Mouse (Mus musculus) monocyte, adult 5-6 weeks (primary cell): ENCODE data around the gene Nfu1. TPM values are rescaled to one million over a fixed set of nuclear protein-coding genes. Genes with fewer than 3 reads are reported as not detected.
A peak's percentile ranks its signal among the peaks of the same experiment; 100 is the strongest.

Experiments used
- ATAC-seq: fragments of 153-309, 156-312 bp; replicated peaks from 2 replicates; pipeline ENCODE4 v1.8.0; 2017; ENCODE audit warnings: mild to moderate bottlenecking; ENCODE audit not compliant: low TSS enrichment, insufficient number of reproducible peaks, severe bottlenecking, poor library complexity, low FRiP score
- total RNA-seq: library from RNA; stranded (forward); fragments of 200-1000, 200-491, 200-594 nt; gene quantifications from 3 replicates; pipeline ENCODE4 v1.2.3, GENCODE M21; 2017

Nfu1 gene
- total RNA-seq, 1 experiment from 2014 or later = 57.2 TPM

DNA sequence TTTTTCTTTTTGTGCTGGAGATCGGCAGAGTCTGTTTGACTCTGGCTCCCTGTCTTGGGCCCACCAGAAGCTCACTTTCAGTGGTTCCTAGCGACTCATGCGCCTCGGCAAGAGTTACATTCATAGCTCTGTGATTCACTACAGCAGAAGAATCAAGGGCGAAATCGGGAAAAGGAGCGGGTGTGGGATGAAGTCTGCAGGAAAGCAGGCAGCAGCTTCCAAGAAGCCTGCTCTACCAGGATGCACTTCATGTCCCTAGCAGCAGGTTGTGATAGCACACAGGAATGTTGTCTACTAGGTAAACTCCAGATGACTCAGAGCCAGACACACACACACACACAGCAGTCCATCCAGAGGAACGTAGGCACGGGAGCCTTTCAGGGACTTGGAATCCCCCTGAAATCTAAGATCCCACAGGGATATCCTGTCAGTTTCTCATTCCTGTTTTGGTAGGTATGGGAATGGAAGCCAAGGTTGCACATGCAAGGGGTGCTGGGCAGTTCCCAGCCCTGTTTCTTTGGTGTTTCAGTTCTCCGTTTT is 42.9 kb downstream of the Nfu1 start:
- ATAC-seq = no peak

DNA sequence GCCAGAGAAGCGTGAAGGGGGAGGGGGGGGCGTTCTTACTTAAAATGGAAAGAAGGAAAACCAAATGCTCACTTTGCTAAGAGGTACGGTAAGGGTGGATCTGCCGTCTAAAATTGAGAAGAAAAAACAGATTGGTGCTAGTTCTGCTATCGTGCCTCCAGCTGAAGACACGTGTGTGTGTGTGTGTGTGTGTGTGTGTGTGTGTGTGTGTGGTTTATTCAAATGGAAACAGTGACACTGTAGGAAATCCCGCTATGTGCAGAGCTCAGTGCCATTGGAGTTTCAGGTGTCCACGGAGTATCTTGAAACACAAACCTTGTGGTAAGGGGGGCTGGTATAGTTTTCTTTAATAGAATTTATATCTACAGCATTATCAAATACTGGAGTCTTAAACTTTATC is 45.2 kb downstream of the Nfu1 start:
- ATAC-seq = no peak

DNA sequence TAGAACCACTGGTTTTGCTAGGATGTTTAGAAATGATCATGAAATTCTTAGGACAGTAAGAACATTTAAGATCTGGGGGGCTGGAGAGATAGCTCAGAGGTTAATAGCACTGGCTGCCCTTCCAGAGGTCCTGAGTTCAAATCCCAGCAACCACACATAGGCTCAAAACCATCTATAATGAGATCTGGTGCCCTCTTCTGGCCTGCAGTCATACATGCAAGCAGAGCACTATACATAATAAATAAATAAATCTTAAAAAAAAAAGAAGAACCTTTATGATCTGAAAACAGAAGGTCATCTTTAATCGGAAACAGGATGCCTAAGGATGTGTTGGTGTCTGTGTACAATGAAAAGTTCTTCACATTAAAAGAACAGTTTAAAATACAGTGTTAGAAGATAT is 50.7 kb downstream of the Nfu1 start:
- ATAC-seq = no peak

DNA sequence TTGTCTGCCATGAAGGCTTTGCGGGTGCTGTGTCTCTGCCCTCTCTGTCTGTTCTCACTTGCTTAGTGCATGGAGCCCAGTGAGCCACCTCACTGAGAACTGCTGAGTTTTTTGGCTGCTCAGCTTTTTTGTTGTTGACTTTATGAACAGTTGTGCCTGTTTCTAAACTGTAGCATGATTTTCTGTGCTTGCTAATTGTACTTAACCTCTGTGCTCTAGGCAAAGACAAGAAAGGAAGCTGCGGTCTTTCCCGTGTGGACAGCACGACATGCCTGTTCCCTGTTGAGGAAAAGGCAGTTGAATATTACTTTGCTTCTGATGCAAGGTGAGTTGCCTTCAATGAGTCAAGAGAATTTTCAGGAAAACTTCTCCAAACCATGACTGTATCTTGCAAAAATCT is 54.5 kb downstream of the Nfu1 start:
- no peak for ATAC-seq

DNA sequence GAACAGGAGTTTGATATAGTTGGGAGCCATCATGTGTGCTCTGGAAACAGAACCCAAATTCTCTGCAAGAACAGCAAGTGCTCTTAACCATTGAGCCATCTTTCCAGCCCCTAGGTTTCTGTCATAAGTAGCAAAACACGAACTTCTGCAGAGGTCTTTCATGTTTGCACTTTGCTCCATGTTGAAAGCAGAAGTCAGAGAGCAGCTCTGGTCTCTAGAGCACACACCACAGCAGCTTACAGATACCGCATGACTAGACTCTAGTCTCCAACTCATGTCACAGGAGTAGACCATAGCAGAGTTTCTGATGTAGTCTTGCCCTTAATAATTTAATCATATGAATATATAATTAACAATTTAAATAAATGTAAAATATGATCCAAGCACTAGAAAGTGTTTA is 59.2 kb downstream of the Nfu1 start:
- ATAC-seq = 0 out of 2 replicates have a peak, but pooled peaks have one; percentile 15

DNA sequence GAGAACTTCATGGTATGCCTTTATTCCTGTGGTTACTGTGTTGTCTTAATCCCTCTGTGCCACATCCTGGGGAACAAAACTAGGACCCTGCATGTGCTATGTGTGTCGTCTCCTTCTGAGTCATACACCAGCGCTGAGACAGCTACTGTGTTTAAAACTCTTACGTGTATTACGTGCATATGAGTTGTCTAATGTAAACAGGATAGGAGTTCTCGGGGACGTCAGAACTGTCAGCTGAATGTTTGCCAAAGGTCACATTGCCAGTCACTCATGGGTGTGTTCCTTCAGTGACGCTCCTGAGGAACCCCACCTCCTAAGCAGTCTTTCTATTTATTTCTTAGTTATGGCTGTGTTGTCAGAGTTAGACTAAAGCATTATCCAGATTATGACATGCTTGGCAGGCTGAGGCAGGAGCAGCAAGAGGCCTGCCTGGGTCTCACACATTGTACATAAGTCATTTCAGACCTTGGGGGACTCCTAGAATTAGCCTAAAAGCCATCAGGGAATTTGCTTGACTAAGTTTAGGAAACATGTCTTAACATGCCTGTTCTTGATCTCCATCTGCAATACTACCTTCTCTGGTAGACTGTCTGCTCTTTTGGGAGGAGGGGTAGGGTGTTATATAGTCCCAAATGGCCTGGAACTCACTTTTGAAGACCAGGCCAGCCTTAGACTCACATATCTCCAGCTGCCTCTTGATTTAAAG is 60.3 kb downstream of the Nfu1 start:
- ATAC-seq = peak; percentile 79

DNA sequence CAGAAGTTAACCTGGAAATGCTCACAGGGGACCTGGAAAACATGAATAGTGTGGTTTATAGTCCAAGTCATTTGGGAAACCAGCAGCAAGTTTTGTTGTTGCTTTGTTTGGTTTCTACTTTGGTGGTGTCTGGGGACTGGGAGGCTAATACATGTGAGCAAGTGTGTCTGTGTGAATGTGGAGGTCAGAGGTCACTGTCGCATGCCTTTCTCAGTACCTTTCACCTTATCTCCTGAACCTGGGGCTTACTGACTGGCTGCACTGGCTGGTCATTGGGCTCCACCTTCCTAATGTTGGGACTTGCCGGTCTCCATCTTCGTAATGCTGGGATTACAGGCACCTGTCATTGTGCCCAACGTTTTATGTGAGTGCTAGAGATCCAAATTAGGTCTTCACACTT is 61.6 kb downstream of the Nfu1 start:
- ATAC-seq = no peak

DNA sequence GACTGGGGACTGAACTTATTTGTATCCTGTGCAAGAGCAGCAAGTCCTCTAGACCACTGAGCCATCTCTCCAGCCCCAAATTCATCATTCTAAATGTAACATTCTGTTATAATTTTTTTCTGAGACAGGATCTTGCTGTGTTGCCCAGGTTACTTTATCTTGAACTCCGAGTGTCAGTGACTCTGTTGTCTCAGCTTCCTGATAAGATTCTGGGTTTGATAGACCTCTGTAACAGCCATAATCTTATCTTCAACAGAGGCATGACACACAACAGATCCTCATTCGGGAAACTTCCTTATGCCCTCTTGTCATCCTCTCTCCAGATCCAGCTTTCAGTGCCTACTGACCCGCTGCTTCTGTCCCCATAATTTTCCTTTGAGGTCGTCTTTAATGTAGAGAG is 63.7 kb downstream of the Nfu1 start:
- ATAC-seq = no peak

DNA sequence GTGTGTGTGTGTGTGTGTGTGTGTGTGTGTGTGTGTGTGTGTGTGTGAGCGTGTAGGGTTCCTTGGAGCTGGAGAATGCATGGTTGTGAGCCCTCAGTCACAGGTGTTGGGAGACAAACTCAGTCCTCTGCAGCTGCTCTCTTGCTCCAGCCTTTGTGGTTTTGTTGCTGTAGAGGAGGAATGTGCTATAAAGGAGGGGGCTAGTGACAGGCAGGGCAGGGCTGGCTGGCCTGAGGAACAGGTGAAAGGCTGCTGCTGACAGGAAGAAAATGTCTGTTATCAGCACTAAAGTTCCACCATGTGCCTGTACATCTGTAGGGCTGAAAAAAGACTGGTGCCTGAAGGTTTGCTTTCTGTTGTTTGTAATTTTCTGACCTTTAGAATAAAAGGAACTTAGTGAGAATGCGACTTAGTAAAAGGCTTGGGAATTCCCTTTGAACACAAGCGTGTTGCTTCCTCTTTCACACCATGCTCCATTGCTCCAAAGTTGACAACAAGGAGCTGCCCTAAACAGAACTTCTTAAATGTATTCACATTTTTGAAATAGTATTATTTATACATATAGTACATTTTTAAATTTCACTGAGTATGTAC is 66.2 kb downstream of the Nfu1 start:
- ATAC-seq = peak; percentile 63

Other genes with a start within 250 kb of the Nfu1 start
- 28.8 to 34.7 TPM (median 33.1 TPM) in 3 replicates for gene Anxa4, start 215.7 kb upstream of the Nfu1 start, total RNA-seq
- gene Aak1, start 159.7 kb upstream of the Nfu1 start, total RNA-seq = 9.6 to 28.7 TPM (median 14.5 TPM) in 3 replicates
- gene Gfpt1, start 33.6 kb downstream of the Nfu1 start, total RNA-seq = 109 to 144 TPM (median 109 TPM) in 3 replicates
- gene D6Ertd527e, start 95.5 kb downstream of the Nfu1 start, total RNA-seq = 0.48 to 1.1 TPM (median 0.53 TPM) in 3 replicates